In genomic region chr8:120487729-120488510, GRCm38 (mm10) we compare ENCODE assay signal across 1 mouse cellular context.
TF ChIP-seq lines count a peak whose summit lies in the region.

No protein-coding gene starts in this region.

TF ChIP-seq in CH12.LX, 34 proteins besides CTCF, POLR2A, EP300 and RAD21 (continued from another document):
- TF ChIP-seq ETS1 (conservative IDR thresholded peaks at IDR 0.05; ENCODE audit: low read depth, low read length) (peak; percentile 18; the same call in 1 of the 2 replicates), ELF1 (IDR thresholded peaks at IDR 0.05; ENCODE audit: low read depth, low read length) (0 out of 2 replicates have a peak, but pooled peaks have one; percentile 7), POLR2AphosphoS2 (IDR thresholded peaks at IDR 0.05; ENCODE audit: low read depth, low read length) (no peak), USF1 (IDR thresholded peaks at IDR 0.05; ENCODE audit: low read depth, low read length) (no peak), MAZ (IDR thresholded peaks at IDR 0.05; ENCODE audit: low read depth, low read length) (0 out of 2 replicates have a peak, but pooled peaks have one; percentile 37), NRF1 (IDR thresholded peaks at IDR 0.05; ENCODE audit: low read depth, low read length) (peak; percentile 45; the same call in 1 of the 2 replicates)
